17 mouse cellular contexts compared by ENCODE assay signal in genomic region chr2:80371458-80371857, GRCm38 (mm10).
"Had no signal": no experiment of that assay in that cellular context is flagged by ENCODE, and none has a peak within 500 bp of the region (broad histone marks: within the 10 kb centered on the region; RNA-seq: fewer than 3 reads in every experiment).

No protein-coding gene starts in this region.

- DNase-seq: lung, adult 2 months; lung, postnatal 14 days; lung, postnatal 36 days; right cerebral cortex, postnatal 14 days; thymus, adult 2 months; thymus, postnatal 25 days; thymus, postnatal 4 days had no signal

- H3K27me3 ChIP-seq: lung, embryonic 15.5 days; midbrain, embryonic 13.5 days; midbrain, embryonic 15.5 days; neural tube, embryonic 12.5 days; stomach, embryonic 15.5 days had no signal

- H3K4me3 ChIP-seq: lung, embryonic 15.5 days; megakaryocyte, embryonic 14.5 days; midbrain, embryonic 13.5 days; midbrain, embryonic 15.5 days; neural tube, embryonic 12.5 days; stomach, embryonic 15.5 days had no signal

- H3K36me3 ChIP-seq: lung, embryonic 15.5 days; midbrain, embryonic 13.5 days; midbrain, embryonic 15.5 days; neural tube, embryonic 12.5 days; stomach, embryonic 15.5 days had no signal

- H3K4me2 ChIP-seq: lung, embryonic 15.5 days; midbrain, embryonic 11.5 days; midbrain, embryonic 13.5 days; midbrain, embryonic 15.5 days; neural tube, embryonic 12.5 days; stomach, embryonic 15.5 days had no signal

- H3K9ac ChIP-seq: lung, embryonic 15.5 days; midbrain, embryonic 13.5 days; midbrain, embryonic 15.5 days; neural tube, embryonic 12.5 days; stomach, embryonic 15.5 days had no signal

- H3K4me1 ChIP-seq: lung, embryonic 15.5 days; megakaryocyte, embryonic 14.5 days; midbrain, embryonic 13.5 days; midbrain, embryonic 15.5 days; neural tube, embryonic 12.5 days; stomach, embryonic 15.5 days had no signal

- H3K27ac ChIP-seq: lung, embryonic 15.5 days; macrophage; midbrain, embryonic 13.5 days; midbrain, embryonic 15.5 days; neural tube, embryonic 12.5 days; stomach, embryonic 15.5 days; stomach, postnatal 0 days had no signal

- H3K9me3 ChIP-seq: lung, embryonic 15.5 days; megakaryocyte, embryonic 14.5 days; midbrain, embryonic 13.5 days; midbrain, embryonic 15.5 days; neural tube, embryonic 12.5 days; stomach, embryonic 15.5 days had no signal

- ATAC-seq: lung, postnatal 0 days; midbrain, embryonic 13.5 days; midbrain, embryonic 15.5 days had no signal
